Mouse (Mus musculus): ENCODE data around the gene Gltpd2.

DNA sequence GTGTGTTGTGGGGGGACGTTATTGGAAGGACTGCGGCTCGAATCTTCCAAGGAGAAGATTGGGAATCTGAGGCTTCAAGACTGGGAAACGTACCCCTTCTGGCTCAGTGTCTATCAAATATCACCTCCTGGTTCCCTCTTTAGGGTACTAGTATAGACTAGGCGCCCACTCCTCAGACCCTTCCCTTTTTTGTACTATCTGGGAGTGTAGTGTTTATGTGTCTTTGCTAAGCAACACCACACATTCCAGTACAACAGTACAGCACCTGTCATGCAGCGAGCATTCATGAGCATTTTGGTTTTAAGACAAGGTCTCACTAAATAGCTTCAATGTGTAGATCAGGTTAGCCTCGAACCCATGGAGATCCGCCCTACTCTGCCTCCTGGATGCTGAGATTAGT is 32.5 kb downstream of the Gltpd2 start:
- TF ChIP-seq POLR2A (IDR thresholded peaks at IDR 0.05; ENCODE audit: insufficient read depth, low read length): no peak
- TF ChIP-seq CTCF (IDR thresholded peaks at IDR 0.05; ENCODE audit: low read depth, low read length): no peak
